ENCODE assay signal across 11 mouse cellular contexts in genomic region chr4:53628924-53629323, GRCm38 (mm10). TPM values are rescaled to one million over a fixed set of nuclear protein-coding genes. Genes with fewer than 3 reads are reported as not detected.
DNase-seq lines count a peak whose midpoint lies in the region; ATAC-seq and TF ChIP-seq lines count a peak whose summit lies in the region.
"Had no signal": no experiment of that assay in that cellular context is flagged by ENCODE, and none has a peak within 500 bp of the region (broad histone marks: within the 10 kb centered on the region; RNA-seq: fewer than 3 reads in every experiment).

No protein-coding gene starts in this region.

- no peak for TF ChIP-seq EP300 in liver, postnatal 0 days (IDR thresholded peaks at IDR 0.05; ENCODE audit: low read depth)

- intact Hi-C loops in heart, postnatal 25 days (cut with DNase I) = no loop called here

- no peak overlapping the region for H3K9ac ChIP-seq in liver, postnatal 0 days (replicated peaks)
- no peak overlapping the region for H3K9ac ChIP-seq in hindbrain, embryonic 16.5 days (ENCODE audit: low read depth, low read length)
- H3K9ac ChIP-seq: forebrain, embryonic 13.5 days; lung, embryonic 15.5 days; neural tube, embryonic 12.5 days had no signal

- no peak overlapping the region for H3K4me2 ChIP-seq in liver, postnatal 0 days (ENCODE audit: low read depth, low read length)
- H3K4me2 ChIP-seq in hindbrain, embryonic 16.5 days (ENCODE audit: low read length) = no peak overlapping the region
- H3K4me2 ChIP-seq: forebrain, embryonic 13.5 days; lung, embryonic 15.5 days; neural tube, embryonic 12.5 days had no signal

- H3K27me3 ChIP-seq in liver, postnatal 0 days (ENCODE audit: insufficient read depth, low read length) = peaks cover 10% of the 10 kb centered on the region
- no peaks in the 10 kb centered on the region for H3K27me3 ChIP-seq in hindbrain, embryonic 16.5 days (replicated peaks; ENCODE audit: control insufficient read depth, insufficient read depth, low read length)
- H3K27me3 ChIP-seq: forebrain, embryonic 13.5 days; lung, embryonic 15.5 days; neural tube, embryonic 12.5 days had no signal

- ATAC-seq in cerebellum, adult (ENCODE audit: insufficient number of reproducible peaks, low FRiP score, low TSS enrichment) = no peak
- no peak for ATAC-seq in liver, postnatal 0 days
- ATAC-seq in hindbrain, embryonic 16.5 days = no peak
- ATAC-seq: forebrain, embryonic 13.5 days had no signal

- no peak for TF ChIP-seq CTCF in liver, postnatal 0 days (IDR thresholded peaks at IDR 0.05; ENCODE audit: low read depth)

- 0 out of 2 replicates have a peak, but pooled peaks cover 3% of the 10 kb centered on the region for H3K4me1 ChIP-seq in liver, postnatal 0 days (ENCODE audit: insufficient read depth)
- H3K4me1 ChIP-seq in hindbrain, embryonic 16.5 days (ENCODE audit: control insufficient read depth, insufficient read depth, low read depth, low read length) = peaks cover 21% of the 10 kb centered on the region

- DNase-seq in cerebellum, postnatal 10 days = peak; percentile 58 to 64
- DNase-seq in adrenal gland, postnatal 36 days = peak; percentile 9 to 25
- peak; percentile 56 for DNase-seq in heart, postnatal 25 days (ENCODE audit: low spot score)
- peak; percentile 70 to 77 for DNase-seq in kidney, postnatal 4 days
- no peak for DNase-seq in liver, postnatal 0 days
- no peak for DNase-seq in spleen, adult 12 weeks (ENCODE audit: low spot score)

- H3K27ac ChIP-seq in liver, postnatal 0 days (ENCODE audit: low read depth) = no peak overlapping the region
- no peak overlapping the region for H3K27ac ChIP-seq in hindbrain, embryonic 16.5 days (ENCODE audit: low read depth, low read length)
- H3K27ac ChIP-seq: forebrain, embryonic 13.5 days; lung, embryonic 15.5 days; neural tube, embryonic 12.5 days had no signal

- H3K36me3 ChIP-seq in liver, postnatal 0 days (replicated peaks; ENCODE audit: insufficient read depth, low read length) = no peaks in the 10 kb centered on the region
- H3K36me3 ChIP-seq in hindbrain, embryonic 16.5 days (ENCODE audit: control insufficient read depth, insufficient read depth, low read length) = no peaks in the 10 kb centered on the region
- H3K36me3 ChIP-seq: lung, embryonic 15.5 days; neural tube, embryonic 12.5 days had no signal

- H3K9me3 ChIP-seq in liver, postnatal 0 days (ENCODE audit: low read length) = no peaks in the 10 kb centered on the region
- H3K9me3 ChIP-seq in hindbrain, embryonic 16.5 days (ENCODE audit: control insufficient read depth, low read length) = no peaks in the 10 kb centered on the region
- H3K9me3 ChIP-seq: forebrain, embryonic 13.5 days; lung, embryonic 15.5 days; neural tube, embryonic 12.5 days had no signal

- H3K4me3 ChIP-seq in liver, postnatal 0 days (ENCODE audit: low read depth, low read length) = no peak overlapping the region
- no peak overlapping the region for H3K4me3 ChIP-seq in hindbrain, embryonic 16.5 days (ENCODE audit: low read length)
- H3K4me3 ChIP-seq: forebrain, embryonic 13.5 days; lung, embryonic 15.5 days; neural tube, embryonic 12.5 days had no signal

- WGBS in liver, postnatal 0 days (ENCODE audit: insufficient replicate concordance) = 55% methylated on average over 4 of the region's 4 CpGs
- 48% methylated on average over 4 of the region's 4 CpGs for WGBS in hindbrain, embryonic 16.5 days

RNA-seq across cellular contexts. Expression of gene Fsd1l, which starts 2.3 kb away (rescaled TPM):
- 10 to 100 TPM in 1 of 2 experiments, 1 to 10 TPM in 1; 4.9 to 10.9 TPM for total RNA-seq in adrenal gland, postnatal 36 days (2021)
- total RNA-seq in heart, postnatal 25 days (2021) = 10 to 100 TPM; 46.3 to 46.8 TPM
- 0.96 and 0.97 TPM in 2 replicates for polyA plus RNA-seq in liver, postnatal 0 days (2015; fragmentation: Nextera tagmentation; extraction: Ambion mirVana)
- 26.6 and 32.9 TPM in 2 replicates for polyA plus RNA-seq in hindbrain, embryonic 16.5 days (2015; fragmentation: Nextera tagmentation; extraction: Ambion mirVana)

Comparison
In these comparisons a context has a peak if more than half of its experiments do, and no peak if none do; other contexts are left out.
1. DNase-seq: peak in cerebellum, postnatal 10 days (2 of 2), adrenal gland, postnatal 36 days (2 of 2), heart, postnatal 25 days (single experiment) and kidney, postnatal 4 days (2 of 2); none in liver, postnatal 0 days (single experiment) and spleen, adult 12 weeks (single experiment).